Mouse (Mus musculus) heart, postnatal 4 days (tissue): ENCODE measurements around the gene Slc35c2. TPM values are rescaled to one million over a fixed set of nuclear protein-coding genes. Genes with fewer than 3 reads are reported as not detected.

Experiments used
- DNase-seq: peaks from one replicate; pipeline ENCODE4 v3.0.0; 2021
- total RNA-seq, 2 experiments: library from RNA; stranded (reverse); gene quantifications; 2 replicates each; pipeline ENCODE4 v1.2.3; 2021

Slc35c2 gene
- total RNA-seq, 2 experiments from 2014 or later = 18.9 to 20.6 TPM

DNA sequence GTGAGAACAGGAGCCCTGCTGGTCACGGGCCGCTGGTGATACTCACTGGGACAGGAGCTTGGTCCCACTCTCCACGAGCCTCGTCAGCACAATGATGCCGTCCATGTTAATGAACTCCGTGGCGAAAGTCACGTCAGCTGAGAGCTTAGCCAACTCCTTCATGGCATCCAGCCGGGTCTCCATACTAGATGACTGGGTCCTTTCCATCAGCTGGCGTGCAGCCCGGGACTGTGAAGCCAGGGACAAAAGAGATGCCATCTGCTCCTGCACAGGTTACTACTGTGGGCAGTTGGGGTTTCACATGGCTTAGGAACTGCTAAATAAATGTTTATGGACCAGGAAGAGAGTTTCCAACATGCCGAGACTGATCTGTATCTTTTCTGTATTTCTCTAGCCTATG lies 23.9 kb upstream of the Slc35c2 start:
- no peak for DNase-seq

DNA sequence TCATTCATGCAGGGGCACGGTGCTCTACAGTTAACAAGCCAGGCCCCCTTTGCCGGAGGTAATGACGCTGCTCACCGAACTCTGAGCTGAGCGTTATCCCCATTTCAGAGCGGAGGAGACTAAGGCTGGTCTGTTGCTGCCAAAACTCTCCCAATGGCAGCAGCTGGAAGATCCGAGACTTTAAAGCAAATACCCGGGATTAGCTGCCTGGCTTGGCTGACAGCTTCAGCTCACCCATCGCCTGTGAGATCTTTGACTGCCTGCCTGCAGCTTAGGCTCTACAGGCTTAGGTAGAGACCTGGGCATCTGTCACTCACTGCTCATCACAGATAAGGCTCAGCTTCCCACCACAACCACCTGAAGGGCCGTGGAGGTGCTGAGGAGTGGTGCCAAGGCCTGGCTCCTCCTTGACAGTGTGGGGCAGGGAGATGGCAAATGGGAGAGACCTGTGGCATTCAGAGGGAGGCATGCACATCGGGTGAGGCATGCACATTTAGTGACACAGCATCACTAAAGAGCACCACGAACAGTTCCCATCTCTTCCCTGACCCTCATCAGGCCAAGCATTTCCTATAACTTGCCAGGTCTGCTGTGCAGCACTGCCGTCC lies 23.3 kb upstream of the Slc35c2 start:
- no peak for DNase-seq

DNA sequence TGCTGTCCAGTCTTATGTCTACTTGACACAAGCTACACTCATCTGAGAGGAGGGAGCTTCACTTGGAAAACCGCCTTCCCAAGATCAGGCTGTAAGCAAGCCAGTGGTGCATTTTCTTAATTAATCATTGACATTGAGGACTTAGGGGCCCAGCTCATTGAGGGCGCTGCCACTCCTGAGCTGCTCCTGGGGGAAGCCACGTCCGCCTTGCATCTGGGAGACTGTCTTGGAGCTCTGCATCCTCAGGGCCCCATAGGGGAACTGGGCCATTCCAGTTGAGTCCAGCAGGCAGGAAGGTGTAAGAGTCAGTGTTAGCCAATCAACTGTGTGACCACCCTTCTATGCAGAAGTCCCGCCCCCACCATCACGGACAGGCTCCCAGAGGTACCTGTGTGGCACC lies 20.1 kb upstream of the Slc35c2 start:
- no peak for DNase-seq

DNA sequence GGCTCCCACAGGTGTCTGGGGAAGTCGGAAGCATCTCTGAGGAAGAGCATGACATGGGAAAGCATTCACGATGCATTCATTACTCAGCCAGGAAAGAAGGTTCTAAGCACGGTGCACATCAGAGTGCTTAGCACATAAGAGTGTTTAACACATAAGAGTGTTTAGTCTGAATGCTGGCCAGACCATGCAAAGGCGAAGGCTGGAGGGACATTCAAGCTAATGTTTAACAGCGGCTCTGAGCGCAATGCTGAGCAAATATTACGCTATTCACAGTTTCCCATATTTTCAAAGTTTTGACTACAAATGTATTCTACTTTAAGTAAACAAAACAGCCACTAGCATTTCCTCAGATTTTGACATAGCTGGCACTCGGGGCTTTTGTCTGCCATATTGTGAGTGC lies 17.8 kb upstream of the Slc35c2 start:
- DNase-seq = no peak

DNA sequence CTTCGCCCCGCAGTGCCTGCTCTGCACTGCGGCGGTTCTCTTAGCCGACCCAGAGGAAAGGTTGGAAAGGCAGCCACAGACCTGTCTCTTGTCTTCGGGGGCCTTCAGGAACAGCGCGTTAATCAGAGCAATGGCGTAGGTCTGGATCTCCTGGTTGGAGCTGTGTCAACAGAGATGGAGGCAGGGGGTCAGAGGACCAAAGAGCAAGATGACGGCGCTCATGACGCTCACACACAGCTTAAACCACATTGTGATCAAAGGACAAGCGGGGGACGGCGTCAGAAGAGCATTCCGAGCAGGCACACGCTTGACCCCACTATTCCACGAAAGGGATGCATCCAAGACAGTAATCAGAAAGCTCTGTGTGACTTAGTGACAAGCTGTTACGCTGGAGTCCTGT lies 17.1 kb upstream of the Slc35c2 start:
- DNase-seq = no peak

DNA sequence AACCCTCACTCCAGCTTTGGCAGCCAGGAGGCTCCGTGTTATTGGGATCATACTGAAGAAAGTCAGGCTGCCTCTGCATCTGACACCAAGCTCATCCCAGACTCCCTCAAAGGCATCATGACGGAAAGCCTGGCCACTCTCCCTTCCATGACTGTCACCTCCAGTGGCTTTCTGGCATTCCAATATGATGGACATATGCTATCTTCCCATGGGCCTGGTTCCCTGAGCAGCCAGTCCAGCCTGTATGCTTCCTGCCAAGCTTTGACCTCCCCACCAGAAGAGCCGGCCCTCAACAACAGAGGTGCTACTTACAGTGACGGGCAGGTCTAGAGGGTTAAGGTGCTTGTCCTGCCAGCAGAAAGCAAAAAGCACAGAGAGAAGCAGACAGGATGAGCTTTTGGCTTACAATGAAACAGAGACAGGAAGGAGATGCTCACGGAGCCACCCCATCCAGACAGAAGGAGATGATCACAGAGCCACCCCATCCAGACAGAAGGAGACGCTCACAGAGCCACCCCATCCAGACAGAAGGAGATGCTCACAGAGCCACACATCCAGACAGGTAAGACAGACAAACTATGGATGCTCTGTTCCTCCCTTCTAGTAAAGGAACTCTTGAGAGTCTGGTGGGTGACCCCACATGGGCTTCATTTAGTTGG lies 15.8 kb upstream of the Slc35c2 start:
- no peak for DNase-seq

DNA sequence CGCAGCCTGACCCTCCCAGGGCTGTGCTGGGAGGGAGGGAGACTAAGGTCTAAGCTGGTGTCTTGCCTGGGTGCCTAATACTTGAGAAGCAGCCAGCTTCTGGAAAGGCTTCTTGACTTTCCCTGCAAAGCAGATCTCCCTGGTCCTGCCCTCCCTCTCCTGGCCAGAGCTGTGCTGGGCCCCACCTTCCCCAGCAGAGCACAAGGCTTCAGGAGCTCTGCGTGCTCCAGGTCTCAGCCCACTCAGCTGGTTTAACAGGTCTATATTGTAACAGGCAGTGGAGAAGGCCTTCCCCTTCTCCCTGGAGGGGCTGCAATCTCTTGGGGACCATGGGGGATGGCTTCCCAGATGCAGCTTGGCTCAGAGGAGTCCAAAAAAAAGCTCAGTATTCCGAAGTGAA lies 13.7 kb upstream of the Slc35c2 start:
- DNase-seq = no peak

DNA sequence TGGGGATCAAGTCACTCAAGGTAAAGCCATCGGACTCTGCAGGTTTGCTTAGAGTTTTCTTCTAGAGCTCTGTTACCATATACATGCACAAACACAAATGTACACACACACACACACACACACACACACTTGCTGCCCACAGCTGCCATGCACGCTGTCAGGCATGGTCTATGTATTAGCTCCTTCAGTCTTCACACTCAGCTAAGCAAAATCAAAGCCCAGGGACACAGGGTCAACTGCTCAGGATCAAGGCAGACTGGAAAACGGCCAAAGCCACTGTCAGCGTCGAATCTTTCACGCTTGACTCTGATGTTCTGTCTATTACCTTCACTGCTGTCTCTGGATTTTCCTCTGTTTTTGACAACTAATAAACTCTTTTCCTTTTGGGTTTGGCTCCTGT lies 13.2 kb upstream of the Slc35c2 start:
- no peak for DNase-seq

DNA sequence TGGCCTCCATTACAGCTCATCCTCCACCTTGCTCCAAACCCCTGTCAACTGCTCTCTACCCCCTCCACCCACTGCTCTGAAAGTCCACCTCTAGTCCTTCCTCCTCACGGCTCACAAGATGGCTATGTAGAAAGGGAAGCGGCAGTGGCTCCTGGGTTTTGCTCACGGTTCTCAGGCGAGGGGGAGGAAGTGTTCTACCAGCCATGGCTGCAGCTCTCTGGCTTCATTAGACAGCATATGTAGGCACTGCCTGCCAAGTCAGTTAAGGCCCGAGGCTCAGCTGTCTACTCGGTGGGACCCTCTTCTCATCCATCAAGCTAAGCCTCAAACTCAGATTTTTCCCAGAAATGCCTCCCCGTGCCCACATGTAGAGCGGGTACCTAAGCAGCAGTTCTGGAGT lies 12.8 kb upstream of the Slc35c2 start:
- no peak for DNase-seq

DNA sequence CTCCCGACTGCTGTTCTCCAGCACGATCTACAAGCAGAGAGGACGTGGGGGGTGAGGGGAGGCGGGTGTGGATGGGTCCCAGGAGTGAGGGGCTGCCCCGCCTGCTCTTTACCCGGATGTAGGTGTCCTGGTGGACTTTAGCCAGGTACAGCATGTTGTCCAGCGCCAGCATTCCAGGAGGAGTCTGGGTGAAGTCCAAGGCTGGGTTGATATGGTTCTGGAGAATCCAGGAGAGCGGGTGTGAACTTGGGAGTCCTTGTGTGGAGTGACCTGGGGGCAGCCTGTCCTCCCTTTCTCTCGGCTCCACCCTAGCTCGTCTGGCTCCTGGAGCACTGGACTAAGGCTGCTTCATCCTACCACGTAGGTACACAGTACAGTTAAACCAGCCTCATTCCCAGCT lies 9.8 kb upstream of the Slc35c2 start:
- DNase-seq = no peak

DNA sequence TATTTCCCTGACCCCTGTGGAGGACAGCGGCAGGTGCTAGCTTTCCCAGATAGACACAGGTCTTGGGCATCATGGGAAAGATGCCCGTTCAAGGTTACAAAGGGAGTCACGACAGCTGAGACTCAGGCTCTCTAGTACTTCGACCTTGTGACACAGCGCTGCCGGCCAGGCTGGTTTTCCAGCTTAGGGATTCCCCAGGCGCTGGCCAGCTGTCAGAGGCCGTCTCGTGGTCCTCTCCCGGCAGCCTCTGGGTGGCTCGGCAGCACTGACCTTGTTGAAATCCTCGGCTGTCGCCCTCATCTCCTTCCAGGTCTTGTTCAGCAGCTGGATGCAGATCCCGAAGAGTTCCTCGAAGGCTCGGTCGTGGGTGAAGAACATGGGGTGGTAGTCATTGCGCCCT lies 8.9 kb upstream of the Slc35c2 start:
- DNase-seq = no peak

DNA sequence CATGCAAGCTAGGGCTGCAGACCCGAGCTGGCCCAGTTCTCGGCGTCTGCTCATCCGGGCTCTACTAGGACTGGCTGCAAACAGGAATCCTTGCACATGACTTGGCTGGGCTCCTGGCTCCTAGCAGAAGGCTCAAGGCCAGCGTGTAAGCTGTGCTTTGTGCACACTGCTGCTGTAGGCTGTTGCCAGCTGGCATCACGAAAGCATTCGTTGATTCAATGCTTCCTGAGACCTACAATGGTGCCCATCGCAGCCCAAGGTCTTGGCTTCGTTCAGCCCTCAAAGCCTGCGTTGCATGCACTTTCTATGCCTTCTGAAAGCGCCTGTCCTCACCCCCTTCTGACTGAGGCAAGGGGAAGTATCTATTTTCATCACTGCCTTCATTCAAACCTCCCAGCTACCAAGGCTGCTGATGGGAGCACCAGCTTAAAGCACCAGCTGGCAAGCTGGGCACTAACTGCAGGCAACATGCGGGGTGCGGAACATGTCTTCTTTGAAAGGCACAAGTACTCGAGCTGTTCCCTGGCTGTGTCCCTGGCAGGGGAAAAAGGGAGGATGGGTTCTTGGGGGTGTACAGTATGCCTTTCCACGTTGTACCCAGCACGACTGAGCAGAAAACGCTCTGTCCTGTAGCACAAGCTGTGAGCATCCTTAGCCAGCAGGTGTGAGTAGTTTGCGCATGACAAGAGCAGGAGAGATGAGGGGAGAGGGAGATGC lies 804 bp upstream of the Slc35c2 start:
- peak; percentile 83 for DNase-seq

DNA sequence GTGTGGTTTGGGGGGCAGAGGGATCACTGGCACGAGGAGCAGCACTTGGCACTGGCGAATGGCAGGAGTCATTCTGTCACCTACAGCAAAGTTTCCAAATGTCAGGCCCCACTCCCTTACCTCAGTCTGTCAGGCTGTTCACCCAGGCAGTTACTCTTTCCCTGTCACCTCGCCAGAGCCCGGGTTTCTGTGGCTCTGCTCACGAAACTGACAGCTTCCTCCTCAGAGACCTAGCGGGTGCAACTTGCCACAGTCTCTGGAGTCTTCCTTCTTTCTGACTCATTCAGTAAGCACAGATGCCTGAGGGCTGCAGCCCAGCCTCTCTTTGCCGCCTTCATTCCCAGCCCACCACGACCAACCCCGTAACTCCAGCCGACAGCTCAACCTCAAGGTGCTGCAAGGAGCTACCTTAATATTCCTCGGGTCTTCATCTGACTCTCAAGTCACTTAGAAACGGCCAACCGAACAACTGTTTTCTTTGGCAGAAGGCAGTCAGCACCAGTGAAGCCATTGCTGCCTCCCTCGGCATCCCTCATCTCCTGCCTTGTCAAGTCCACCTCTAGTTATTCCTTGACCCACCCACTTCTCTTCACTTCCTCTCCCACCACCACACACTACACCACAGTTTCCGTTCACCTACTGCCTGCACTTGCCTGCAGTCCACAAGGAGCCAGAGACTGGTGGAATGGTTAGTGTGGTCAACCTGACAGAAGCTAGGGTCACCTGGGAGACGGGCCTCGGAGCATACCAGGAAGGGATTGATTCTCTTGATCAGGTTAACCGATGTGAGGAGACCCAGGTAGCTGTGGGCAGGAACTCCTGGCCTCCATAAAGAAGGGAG lies 1.1 kb downstream of the Slc35c2 start:
- DNase-seq = no peak

DNA sequence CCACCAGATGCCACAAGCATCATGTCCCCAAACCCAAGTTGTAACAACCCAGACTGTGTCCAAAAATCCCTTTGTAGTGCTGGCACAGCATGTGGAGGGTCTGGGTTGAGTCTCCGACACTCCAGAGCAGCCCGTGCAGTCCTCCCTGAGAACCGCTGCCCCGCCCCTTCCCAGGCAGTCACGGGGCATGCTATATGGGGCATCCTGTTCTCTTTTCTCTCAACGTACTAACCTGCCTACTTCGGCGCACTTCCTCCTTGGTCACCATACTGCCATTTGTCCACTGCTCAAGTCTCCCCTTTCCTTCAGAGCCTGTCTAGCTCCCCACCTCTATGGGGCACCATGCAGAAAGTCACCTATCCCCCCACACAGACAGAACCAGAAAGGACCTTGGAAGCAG lies 2.0 kb downstream of the Slc35c2 start:
- DNase-seq = no peak

DNA sequence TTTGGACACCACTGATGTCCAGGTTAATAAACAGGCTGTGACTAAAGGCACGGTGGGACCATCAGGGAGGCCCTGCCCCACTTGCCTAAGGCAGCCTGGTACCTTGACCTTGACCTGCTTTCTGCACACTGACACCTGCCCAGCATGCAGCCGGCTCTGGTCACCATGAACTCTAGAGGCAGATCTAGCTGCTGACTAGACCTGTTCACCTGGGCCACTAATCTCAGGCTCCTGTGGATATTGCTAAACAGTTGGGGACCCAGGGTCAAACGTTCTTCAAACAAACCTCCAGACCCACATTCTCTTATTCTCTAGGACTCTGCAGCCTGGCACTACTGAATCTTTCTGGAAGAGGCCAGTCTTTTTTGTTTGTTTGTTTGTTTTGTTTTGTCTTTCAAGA lies 2.6 kb downstream of the Slc35c2 start:
- DNase-seq = no peak

DNA sequence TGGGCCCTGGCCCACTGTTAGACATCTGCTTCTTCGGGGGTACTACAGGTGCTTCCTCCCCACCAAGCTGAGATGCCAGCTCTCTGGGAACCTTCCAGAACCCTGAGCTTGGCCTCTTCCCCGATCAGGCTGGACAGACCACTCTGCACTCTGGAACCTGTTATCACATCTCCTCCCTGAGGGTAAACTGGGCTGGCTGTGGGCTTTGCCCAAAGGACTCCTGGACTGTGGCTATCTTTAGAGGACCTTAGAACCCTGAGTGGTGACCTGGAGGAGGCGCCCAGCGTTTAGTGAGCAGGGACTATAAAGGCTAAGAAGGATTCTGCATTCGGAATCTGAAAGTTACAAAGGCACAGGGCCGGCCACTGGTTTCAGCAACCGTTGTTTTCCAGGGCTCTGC lies 3.3 kb downstream of the Slc35c2 start:
- no peak for DNase-seq

DNA sequence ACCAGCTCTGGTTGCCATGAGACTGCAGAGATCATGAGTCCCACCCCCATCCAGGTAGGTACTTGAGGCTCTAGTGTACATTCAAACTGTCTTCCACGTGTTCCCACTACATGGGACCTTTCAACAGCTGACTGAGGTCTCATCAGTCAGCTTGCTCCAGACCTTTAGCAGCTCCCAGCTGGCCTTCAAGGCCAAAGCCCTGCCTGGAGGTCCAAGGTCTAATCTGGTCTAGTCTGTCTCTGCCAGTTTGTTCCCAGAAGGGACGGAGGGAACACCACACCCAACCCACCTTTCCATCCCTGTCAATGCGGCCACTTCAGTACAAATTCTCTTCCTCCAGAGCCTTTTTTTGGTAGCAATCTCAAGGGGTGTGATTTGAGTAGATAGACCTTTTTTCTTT lies 4.0 kb downstream of the Slc35c2 start:
- DNase-seq = no peak

DNA sequence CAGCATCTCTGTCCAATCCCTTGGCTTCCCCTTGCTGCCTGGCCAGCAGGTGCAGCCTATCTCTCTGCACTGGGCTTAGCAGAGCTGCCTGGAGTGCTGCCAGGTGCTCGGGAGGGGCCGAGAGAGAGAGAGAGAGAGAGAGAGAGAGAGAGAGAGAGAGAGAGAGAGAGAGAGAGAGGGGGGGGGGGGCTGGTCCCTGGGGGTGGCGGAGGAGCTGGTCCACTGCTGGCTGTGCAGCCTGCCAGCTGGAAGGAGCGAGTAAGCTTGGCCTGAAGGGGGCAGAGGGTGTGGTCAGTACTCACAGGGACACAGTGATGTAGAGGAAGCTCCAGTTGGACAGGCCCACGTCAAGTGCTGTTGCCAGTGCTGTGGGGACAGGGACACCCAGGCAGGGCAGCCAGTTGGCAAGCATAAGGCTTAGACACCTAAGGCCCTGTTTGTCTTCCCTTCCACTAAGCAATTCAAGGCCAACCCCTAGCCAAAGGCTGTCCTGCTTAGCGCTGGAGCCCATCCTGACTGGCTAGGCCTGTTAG lies 5.8 kb downstream of the Slc35c2 start:
- peak; percentile 37 for DNase-seq

DNA sequence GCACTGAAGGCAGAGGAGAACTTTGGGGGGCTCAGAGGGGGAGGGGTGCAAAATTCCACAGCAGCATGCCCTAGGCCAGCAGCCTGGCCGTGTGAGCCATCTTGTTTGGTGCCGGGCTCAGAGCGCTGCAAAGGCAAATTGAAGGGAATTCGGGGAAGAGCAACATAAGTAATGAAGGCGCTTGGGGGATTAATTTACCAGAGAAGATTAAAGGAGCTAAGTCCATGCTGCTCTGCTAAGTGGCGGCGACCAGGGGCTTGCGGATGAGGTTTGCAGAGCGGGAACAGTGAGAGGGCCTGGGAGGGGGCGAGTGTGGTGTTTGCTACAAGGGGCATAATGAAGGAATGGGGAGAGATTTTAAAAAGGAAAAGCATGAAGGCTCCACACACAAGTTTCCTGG lies 8.3 kb downstream of the Slc35c2 start:
- DNase-seq = no peak

DNA sequence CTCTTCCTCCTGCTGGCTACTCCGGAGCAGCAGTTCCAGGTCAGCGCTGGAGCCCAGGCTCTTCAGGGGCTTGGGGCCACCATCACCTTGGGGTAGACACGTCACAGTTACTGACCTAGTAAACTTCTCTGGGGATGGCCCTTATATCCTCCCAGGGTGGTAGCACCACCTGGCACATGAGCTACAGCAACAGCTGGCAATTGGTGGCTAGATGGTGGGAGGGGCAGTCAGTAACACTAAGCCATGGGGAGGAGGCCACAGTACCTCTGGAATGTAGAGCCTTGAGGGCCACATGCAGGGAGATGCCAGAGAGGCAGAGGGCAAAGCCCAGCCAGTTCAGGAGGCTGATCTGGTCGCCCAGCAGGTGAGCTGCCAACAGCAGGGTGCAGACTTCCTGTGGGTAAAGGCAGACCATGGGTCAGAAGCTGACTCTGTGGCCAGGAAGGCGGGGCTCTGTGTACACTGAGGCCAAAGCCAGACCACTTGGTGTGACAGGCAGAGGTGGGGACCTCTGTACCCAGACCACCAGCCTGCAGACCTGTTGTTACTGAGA lies 10.4 kb downstream of the Slc35c2 start:
- DNase-seq = no peak

DNA sequence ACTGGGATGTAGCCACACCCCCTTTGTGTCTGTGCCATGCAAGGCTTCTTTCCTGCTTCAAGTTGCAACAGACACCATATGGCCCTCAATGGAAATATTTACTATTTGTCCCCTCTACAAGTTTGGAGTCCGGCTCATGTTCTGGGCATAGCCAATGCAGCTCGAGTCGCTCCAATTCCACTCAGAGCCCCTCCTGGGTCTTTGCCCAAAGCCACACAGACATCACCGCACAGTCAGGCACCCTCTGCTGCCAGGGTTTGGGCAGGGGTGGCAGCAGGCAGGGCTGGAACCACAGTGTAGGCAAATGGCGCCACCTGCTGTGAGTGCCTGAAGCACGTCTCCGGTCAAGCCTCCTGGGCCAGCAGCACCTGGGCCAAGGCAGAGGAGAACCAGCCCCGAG lies 11.8 kb downstream of the Slc35c2 start:
- peak; percentile 81 for DNase-seq

DNA sequence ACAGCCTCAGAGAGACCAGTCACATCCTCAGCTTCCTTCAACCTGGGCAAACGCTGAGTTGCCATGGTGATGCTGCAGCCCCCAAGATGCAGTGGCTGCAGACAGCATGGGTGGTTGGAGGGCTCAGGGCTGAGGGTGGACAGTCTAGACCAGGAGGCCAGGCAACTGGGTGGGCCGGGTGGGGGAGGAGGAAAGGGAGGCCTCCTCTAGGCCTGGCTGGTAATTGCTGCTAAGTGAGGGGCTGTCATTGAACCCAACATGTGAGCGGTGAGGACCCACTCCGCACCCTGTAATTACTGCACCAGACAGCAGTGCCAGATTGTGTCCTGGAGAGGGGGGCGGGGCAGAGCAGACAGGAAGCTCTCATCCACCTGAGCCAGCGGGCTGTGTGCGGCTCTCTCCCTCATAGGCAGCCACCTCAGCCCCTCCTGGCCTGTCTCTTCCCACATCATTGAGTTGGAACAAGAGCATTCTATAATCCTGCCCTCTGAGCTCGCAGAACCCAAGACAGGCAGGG lies 12.5 kb downstream of the Slc35c2 start:
- DNase-seq = no peak
